In the genomic region with DNA sequence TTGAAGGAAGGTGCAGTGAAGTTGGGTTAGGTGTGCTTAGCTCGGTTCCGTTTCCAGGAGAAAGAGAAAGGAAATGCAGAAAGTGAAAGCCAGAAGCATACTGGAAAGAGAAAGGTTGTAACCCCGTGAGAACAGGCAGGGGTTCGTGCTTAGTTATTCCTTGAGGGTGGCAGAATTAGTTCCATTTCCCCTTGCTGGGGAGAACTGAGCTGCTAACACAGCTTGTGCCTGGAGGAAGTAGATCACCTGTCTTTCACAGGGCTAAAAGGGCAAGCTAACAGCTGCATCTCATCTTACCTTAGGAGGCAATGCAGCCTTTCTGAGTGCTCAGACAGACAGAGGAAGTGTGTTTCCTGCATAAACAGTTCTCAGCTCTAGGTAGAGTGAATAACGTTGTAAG, we compare ENCODE assay signal across 21 mouse cellular contexts.
A peak's percentile ranks its signal among the peaks of the same experiment; 100 is the strongest.
DNase-seq lines count a peak whose midpoint lies in the region; ATAC-seq and TF ChIP-seq lines count a peak whose summit lies in the region.
"Had no signal": no experiment of that assay in that cellular context is flagged by ENCODE, and none has a peak within 500 bp of the region (broad histone marks: within the 10 kb centered on the region; RNA-seq: fewer than 3 reads in every experiment).

No protein-coding gene starts in this region.

- H3K27ac ChIP-seq in small intestine, adult 2 months (ENCODE audit: insufficient read depth, low read depth, low read length), result peak overlapping the region; percentile 61
- H3K27ac ChIP-seq: embryonic facial prominence, embryonic 12.5 days; kidney, embryonic 15.5 days; layer of hippocampus, adult 2 months; midbrain, embryonic 15.5 days; neural tube, embryonic 13.5 days had no signal

- ATAC-seq in inflammation-experienced regulatory T-cells, adult 6 months, result peak; percentile 64
- ATAC-seq: midbrain, embryonic 15.5 days had no signal

- no peaks in the 10 kb centered on the region for H3K36me3 ChIP-seq in small intestine, adult 2 months (ENCODE audit: control insufficient read depth, insufficient read depth, low read length)
- H3K36me3 ChIP-seq: embryonic facial prominence, embryonic 12.5 days; heart, embryonic 12.5 days; kidney, embryonic 15.5 days; midbrain, embryonic 15.5 days; neural tube, embryonic 13.5 days had no signal

- no peaks in the 10 kb centered on the region for H3K27me3 ChIP-seq in small intestine, adult 2 months (ENCODE audit: control insufficient read depth, insufficient read depth, low read length)
- H3K27me3 ChIP-seq: embryonic facial prominence, embryonic 12.5 days; heart, embryonic 12.5 days; kidney, embryonic 15.5 days; midbrain, embryonic 15.5 days; neural tube, embryonic 13.5 days had no signal

- intact Hi-C loops in left cerebral cortex, postnatal 14 days (cut with DNase I), result loop anchor here (5.0 kb wide), 1 partner anchor 187 kb away; no protein-coding TSS in a partner anchor

- peak; percentile 17 to 23 for DNase-seq in spleen, postnatal 36 days (ENCODE audit: low spot score in 2 of 2)
- DNase-seq in spleen, adult 12 weeks (ENCODE audit: low spot score), result no peak
- no peak for DNase-seq in testis, postnatal 10 days (ENCODE audit: low spot score)
- no peak for DNase-seq in left cerebral cortex, postnatal 14 days (ENCODE audit: low spot score in 2 of 2)
- DNase-seq in heart, adult 9 months (ENCODE audit: low spot score in 2 of 2), result no peak
- no peak for DNase-seq in left cerebral cortex, adult 8-10 months (ENCODE audit: low spot score in 2 of 2)
- DNase-seq: cerebellum, postnatal 14 days; gastrocnemius, postnatal 36 days; heart, postnatal 4 days; liver; lung, adult 18-20 months; lung, postnatal 4 days; retina, postnatal 1 day had no signal

- no peak overlapping the region for H3K4me3 ChIP-seq in small intestine, adult 2 months (ENCODE audit: low read depth, low read length)
- H3K4me3 ChIP-seq: embryonic facial prominence, embryonic 12.5 days; heart, embryonic 12.5 days; kidney, embryonic 15.5 days; layer of hippocampus, adult 2 months; midbrain, embryonic 15.5 days; neural tube, embryonic 13.5 days had no signal

- WGBS in small intestine, adult 2 months, result 13% methylated on average over 5 of the region's 5 CpGs

- peaks cover 13% of the 10 kb centered on the region; the same call in 1 of the 2 replicates for H3K4me1 ChIP-seq in small intestine, adult 2 months (ENCODE audit: control insufficient read depth, insufficient read depth, insufficient read length, low read length)
- H3K4me1 ChIP-seq: heart, embryonic 12.5 days; midbrain, embryonic 15.5 days; neural tube, embryonic 13.5 days had no signal

- TF ChIP-seq CTCF in small intestine, adult 2 months (IDR thresholded peaks at IDR 0.05; ENCODE audit: extremely low read depth, insufficient read length, insufficient replicate concordance, low read depth, low read length), result no peak

- TF ChIP-seq POLR2A in small intestine, adult 2 months (IDR thresholded peaks at IDR 0.05; ENCODE audit: low read depth, low read length), result no peak

Comparison
In these comparisons a context has a peak if more than half of its experiments do, and no peak if none do; other contexts are left out.
1. DNase-seq: peak in spleen, postnatal 36 days (2 of 2); none in spleen, adult 12 weeks (single experiment), testis, postnatal 10 days (single experiment), left cerebral cortex, postnatal 14 days (0 of 2), heart, adult 9 months (0 of 2) and left cerebral cortex, adult 8-10 months (0 of 2).